Mouse (Mus musculus): Measurements from ENCODE around the gene Eif5a. TPM values are rescaled to one million over a fixed set of nuclear protein-coding genes. Genes with fewer than 3 reads are reported as not detected.

Gene Eif5a
- total RNA-seq, 2 experiments from 2014 or later = 890 to 1,453 TPM

- ATAC-seq (replicated peaks; ENCODE audit: poor library complexity, severe bottlenecking) = peak; percentile 17; the same call in 1 of the 2 replicates
Observed at GRCm38 (mm10) chr11:69880506-69880852, 41.3 kb downstream of the Eif5a start.

GRCm38 (mm10) chr11:69879711-69880110 lies 42.0 kb downstream of the Eif5a start:
- ATAC-seq (replicated peaks; ENCODE audit: poor library complexity, severe bottlenecking) = no peak

- ATAC-seq (replicated peaks; ENCODE audit: poor library complexity, severe bottlenecking) = no peak
Observed at GRCm38 (mm10) chr11:69878952-69879351, 42.8 kb downstream of the Eif5a start.

- no peak for ATAC-seq (replicated peaks; ENCODE audit: poor library complexity, severe bottlenecking)
Observed at GRCm38 (mm10) chr11:69878399-69878798, 43.4 kb downstream of the Eif5a start.

GRCm38 (mm10) chr11:69877878-69878277 lies 43.9 kb downstream of the Eif5a start, which contains the start of gene Tmem95:
Tmem95 (minus strand) TSS chr11:69878018.
- ATAC-seq (replicated peaks; ENCODE audit: poor library complexity, severe bottlenecking) = no peak

GRCm38 (mm10) chr11:69876867-69877266 lies 44.9 kb downstream of the Eif5a start:
- peak; percentile 74 for ATAC-seq (replicated peaks; ENCODE audit: poor library complexity, severe bottlenecking)

GRCm38 (mm10) chr11:69876186-69876585 lies 45.6 kb downstream of the Eif5a start:
- no peak for ATAC-seq (replicated peaks; ENCODE audit: poor library complexity, severe bottlenecking)

- ATAC-seq (replicated peaks; ENCODE audit: poor library complexity, severe bottlenecking) = no peak
Observed at GRCm38 (mm10) chr11:69872451-69872850, 49.3 kb downstream of the Eif5a start.

GRCm38 (mm10) chr11:69871822-69872221 lies 49.9 kb downstream of the Eif5a start:
- no peak for ATAC-seq (replicated peaks; ENCODE audit: poor library complexity, severe bottlenecking)

GRCm38 (mm10) chr11:69870289-69871069 lies 51.3 kb downstream of the Eif5a start:
- no peak for ATAC-seq (replicated peaks; ENCODE audit: poor library complexity, severe bottlenecking)

GRCm38 (mm10) chr11:69867335-69867734 lies 54.4 kb downstream of the Eif5a start:
- no peak for ATAC-seq (replicated peaks; ENCODE audit: poor library complexity, severe bottlenecking)

Other genes starting within 250 kb of the Eif5a start
Only the 30 nearest of the 38 such genes appear.
- gene Polr2a, start 163.3 kb downstream of the Eif5a start, total RNA-seq (2014; fragmentation: Nextera tagmentation) = 153 and 165 TPM in 2 replicates
- 30.2 and 38.5 TPM in 2 replicates for gene Polr2a, start 163.3 kb downstream of the Eif5a start, total RNA-seq (2017)
- not detected in 2 replicates for gene Slc35g3, start 160.0 kb downstream of the Eif5a start, total RNA-seq (2014; fragmentation: Nextera tagmentation)
- gene Slc35g3, start 160.0 kb downstream of the Eif5a start, total RNA-seq (2017) = not detected in 2 replicates
- gene Zbtb4, start 156.0 kb downstream of the Eif5a start, total RNA-seq (2014; fragmentation: Nextera tagmentation) = 1.8 and 2.1 TPM in 2 replicates
- gene Zbtb4, start 156.0 kb downstream of the Eif5a start, total RNA-seq (2017) = 0.26 and 0.43 TPM in 2 replicates
- gene Chrnb1, start 126.0 kb downstream of the Eif5a start, total RNA-seq (2014; fragmentation: Nextera tagmentation) = not detected in 2 replicates
- 0.82 TPM in 1 of 2 replicates, not detected in the other for gene Chrnb1, start 126.0 kb downstream of the Eif5a start, total RNA-seq (2017)
- 1.6 and 2.9 TPM in 2 replicates for gene Fgf11, start 120.1 kb downstream of the Eif5a start, total RNA-seq (2014; fragmentation: Nextera tagmentation)
- not detected in 2 replicates for gene Fgf11, start 120.1 kb downstream of the Eif5a start, total RNA-seq (2017)
- not detected in 2 replicates for gene Tmem102, start 116.3 kb downstream of the Eif5a start, total RNA-seq (2014; fragmentation: Nextera tagmentation)
- not detected in 2 replicates for gene Tmem102, start 116.3 kb downstream of the Eif5a start, total RNA-seq (2017)
- not detected in 2 replicates for gene Gm39566, start 106.7 kb downstream of the Eif5a start, total RNA-seq (2014; fragmentation: Nextera tagmentation)
- not detected in 2 replicates for gene Gm39566, start 106.7 kb downstream of the Eif5a start, total RNA-seq (2017)
- gene Spem2, start 103.5 kb downstream of the Eif5a start, total RNA-seq (2014; fragmentation: Nextera tagmentation) = not detected in 2 replicates
- not detected in 2 replicates for gene Spem2, start 103.5 kb downstream of the Eif5a start, total RNA-seq (2017)
- gene Spem1, start 99.8 kb downstream of the Eif5a start, total RNA-seq (2014; fragmentation: Nextera tagmentation) = not detected in 2 replicates
- not detected in 2 replicates for gene Spem1, start 99.8 kb downstream of the Eif5a start, total RNA-seq (2017)
- 13.5 and 33.1 TPM in 2 replicates for gene Nlgn2, start 84.2 kb downstream of the Eif5a start, total RNA-seq (2014; fragmentation: Nextera tagmentation)
- 4.0 and 7.4 TPM in 2 replicates for gene Nlgn2, start 84.2 kb downstream of the Eif5a start, total RNA-seq (2017)
- 294 and 359 TPM in 2 replicates for gene Tmem256, start 83.4 kb downstream of the Eif5a start, total RNA-seq (2014; fragmentation: Nextera tagmentation)
- 118 and 164 TPM in 2 replicates for gene Tmem256, start 83.4 kb downstream of the Eif5a start, total RNA-seq (2017)
- 108 and 109 TPM in 2 replicates for gene Plscr3, start 75.6 kb downstream of the Eif5a start, total RNA-seq (2014; fragmentation: Nextera tagmentation)
- gene Plscr3, start 75.6 kb downstream of the Eif5a start, total RNA-seq (2017) = 24.9 and 25.2 TPM in 2 replicates
- 0.60 TPM in 1 of 2 replicates, not detected in the other for gene Tnk1, start 63.2 kb downstream of the Eif5a start, total RNA-seq (2014; fragmentation: Nextera tagmentation)
- gene Tnk1, start 63.2 kb downstream of the Eif5a start, total RNA-seq (2017) = not detected in 2 replicates
- not detected in 2 replicates for gene Tmem95, start 43.9 kb downstream of the Eif5a start, total RNA-seq (2014; fragmentation: Nextera tagmentation)
- gene Tmem95, start 43.9 kb downstream of the Eif5a start, total RNA-seq (2017) = not detected in 2 replicates
- gene Kctd11, start 40.6 kb downstream of the Eif5a start, total RNA-seq (2014; fragmentation: Nextera tagmentation) = 0.41 and 4.2 TPM in 2 replicates
- 1.1 and 2.6 TPM in 2 replicates for gene Kctd11, start 40.6 kb downstream of the Eif5a start, total RNA-seq (2017)
- 52.4 and 65.1 TPM in 2 replicates for gene Acap1, start 26.4 kb downstream of the Eif5a start, total RNA-seq (2014; fragmentation: Nextera tagmentation)
- gene Acap1, start 26.4 kb downstream of the Eif5a start, total RNA-seq (2017) = 47.0 and 50.7 TPM in 2 replicates
- gene 2810408A11Rik, start 21.0 kb downstream of the Eif5a start, total RNA-seq (2014; fragmentation: Nextera tagmentation) = 1.3 and 3.5 TPM in 2 replicates
- 3.6 and 6.4 TPM in 2 replicates for gene 2810408A11Rik, start 21.0 kb downstream of the Eif5a start, total RNA-seq (2017)
- 32.0 and 38.9 TPM in 2 replicates for gene Neurl4, start 20.9 kb downstream of the Eif5a start, total RNA-seq (2014; fragmentation: Nextera tagmentation)
- gene Neurl4, start 20.9 kb downstream of the Eif5a start, total RNA-seq (2017) = 20.7 and 27.5 TPM in 2 replicates
- 71.5 and 99.8 TPM in 2 replicates for gene Gps2, start 8.1 kb downstream of the Eif5a start, total RNA-seq (2014; fragmentation: Nextera tagmentation)
- gene Gps2, start 8.1 kb downstream of the Eif5a start, total RNA-seq (2017) = 47.1 and 58.2 TPM in 2 replicates
- not detected in 2 replicates for gene Ybx2, start 13.8 kb upstream of the Eif5a start, total RNA-seq (2014; fragmentation: Nextera tagmentation)
- 2.1 TPM in 1 of 2 replicates, not detected in the other for gene Ybx2, start 13.8 kb upstream of the Eif5a start, total RNA-seq (2017)
- gene Slc2a4, start 26.2 kb upstream of the Eif5a start, total RNA-seq (2014; fragmentation: Nextera tagmentation) = not detected in 2 replicates
- gene Slc2a4, start 26.2 kb upstream of the Eif5a start, total RNA-seq (2017) = not detected in 2 replicates
- gene Cldn7, start 42.8 kb upstream of the Eif5a start, total RNA-seq (2014; fragmentation: Nextera tagmentation) = not detected in 2 replicates
- gene Cldn7, start 42.8 kb upstream of the Eif5a start, total RNA-seq (2017) = not detected in 2 replicates
- gene Ctdnep1, start 59.2 kb upstream of the Eif5a start, total RNA-seq (2014; fragmentation: Nextera tagmentation) = 191 and 254 TPM in 2 replicates
- 19.3 and 23.8 TPM in 2 replicates for gene Ctdnep1, start 59.2 kb upstream of the Eif5a start, total RNA-seq (2017)
- 59.4 and 70.0 TPM in 2 replicates for gene Elp5, start 60.6 kb upstream of the Eif5a start, total RNA-seq (2014; fragmentation: Nextera tagmentation)
- gene Elp5, start 60.6 kb upstream of the Eif5a start, total RNA-seq (2017) = 58.2 and 77.5 TPM in 2 replicates
- gene Gabarap, start 69.2 kb upstream of the Eif5a start, total RNA-seq (2014; fragmentation: Nextera tagmentation) = 288 and 367 TPM in 2 replicates
- gene Gabarap, start 69.2 kb upstream of the Eif5a start, total RNA-seq (2017) = 239 and 250 TPM in 2 replicates
- gene Phf23, start 73.8 kb upstream of the Eif5a start, total RNA-seq (2014; fragmentation: Nextera tagmentation) = 41.7 and 45.8 TPM in 2 replicates
- 30.2 and 32.3 TPM in 2 replicates for gene Phf23, start 73.8 kb upstream of the Eif5a start, total RNA-seq (2017)
- gene Dvl2, start 78.6 kb upstream of the Eif5a start, total RNA-seq (2014; fragmentation: Nextera tagmentation) = 4.6 and 24.5 TPM in 2 replicates
- 16.1 and 18.0 TPM in 2 replicates for gene Dvl2, start 78.6 kb upstream of the Eif5a start, total RNA-seq (2017)
- gene Acadvl, start 93.5 kb upstream of the Eif5a start, total RNA-seq (2014; fragmentation: Nextera tagmentation) = 39.7 and 55.8 TPM in 2 replicates
- gene Acadvl, start 93.5 kb upstream of the Eif5a start, total RNA-seq (2017) = 40.3 and 42.1 TPM in 2 replicates
- gene Dlg4, start 95.0 kb upstream of the Eif5a start, total RNA-seq (2014; fragmentation: Nextera tagmentation) = 11.4 and 12.3 TPM in 2 replicates
- 1.3 and 3.5 TPM in 2 replicates for gene Dlg4, start 95.0 kb upstream of the Eif5a start, total RNA-seq (2017)
- not detected in 2 replicates for gene Asgr1, start 132.1 kb upstream of the Eif5a start, total RNA-seq (2014; fragmentation: Nextera tagmentation)
- not detected in 2 replicates for gene Asgr1, start 132.1 kb upstream of the Eif5a start, total RNA-seq (2017)